Mouse (Mus musculus) heart, embryonic 14.5 days (tissue): ENCODE results near the gene Hadhb. TPM values are rescaled to one million over a fixed set of nuclear protein-coding genes. Genes with fewer than 3 reads are reported as not detected.

Source experiments
- ATAC-seq: fragments of 200-750 bp; cut with Nextera tagmentation; 2 replicates; pipeline ENCODE4 v1.8.0; 2017; ENCODE audit warnings: low read depth, moderate TSS enrichment; ENCODE audit not compliant: insufficient number of reproducible peaks, insufficient read depth, low FRiP score
- H3K27ac ChIP-seq, 2 experiments: fragments of 200-500 bp in 1 of 2; fragments of 300-500 bp in 1 of 2; sonication (generic) in 1 of 2; replicated peaks in 1 of 2; 2 replicates each; pipeline ENCODE4 v1.5.1; 2012 to 2014; ENCODE audit warnings: low read depth in 2 of 2, low read length in 2 of 2, control low read depth in 1 of 2, mild to moderate bottlenecking in 1 of 2, mixed read lengths in 1 of 2; ENCODE audit not compliant: control insufficient read depth in 1 of 2, insufficient read depth in 1 of 2
- H3K27me3 ChIP-seq: fragments of 300-500 bp; sonication (generic); 2 replicates; pipeline ENCODE4 v1.6.1; 2014; ENCODE audit warnings: mild to moderate bottlenecking, low read length, control low read depth; ENCODE audit not compliant: control insufficient read depth, insufficient read depth
- H3K36me3 ChIP-seq: fragments of 300-500 bp; sonication (generic); 2 replicates; pipeline ENCODE4 v1.6.1; 2014; ENCODE audit warnings: mild to moderate bottlenecking, control low read depth, low read length, mixed read lengths; ENCODE audit not compliant: control insufficient read depth, insufficient read depth
- H3K4me1 ChIP-seq, 2 experiments: fragments of 200-500 bp in 1 of 2; fragments of 300-500 bp in 1 of 2; sonication (generic) in 1 of 2; 2 replicates each; pipeline ENCODE4 v1.6.1; 2012 to 2014; ENCODE audit warnings: low read length in 2 of 2, control low read depth in 1 of 2, mixed read lengths in 1 of 2; ENCODE audit not compliant: control insufficient read depth in 2 of 2, insufficient read depth in 2 of 2
- H3K4me2 ChIP-seq: fragments of 300-500 bp; sonication (generic); 2 replicates; pipeline ENCODE4 v1.6.1; 2014; ENCODE audit warnings: mild to moderate bottlenecking, low read length
- H3K4me3 ChIP-seq, 2 experiments: fragments of 200-500 bp in 1 of 2; fragments of 300-500 bp in 1 of 2; sonication (generic) in 1 of 2; 2 replicates each; pipeline ENCODE4 v1.5.1; 2012 to 2014; ENCODE audit warnings: low read length in 2 of 2, mild to moderate bottlenecking in 2 of 2, control low read depth in 1 of 2, low read depth in 1 of 2, moderate library complexity in 1 of 2; ENCODE audit not compliant: control insufficient read depth in 1 of 2, insufficient read depth in 1 of 2
- H3K9ac ChIP-seq: fragments of 300-500 bp; sonication (generic); 2 replicates; pipeline ENCODE4 v1.6.1; 2014; ENCODE audit warnings: mild to moderate bottlenecking, low read length
- H3K9me3 ChIP-seq: fragments of 300-500 bp; sonication (generic); 2 replicates; pipeline ENCODE4 v1.6.1; 2016; ENCODE audit warnings: low read length, control low read depth; ENCODE audit not compliant: control insufficient read depth
- WGBS: fragments of 180-500 bp; shearing (Covaris S2); extraction: QIAGEN DNeasy Blood & Tissue Kit; methylation state at CpG from one replicate; pipeline ENCODE4 v1.1.7; 2014; 5-methylcytosine and 5-hydroxymethylcytosine counted together
- polyA plus RNA-seq: library from polyadenylated mRNA; unstranded; fragments of >200 nt; fragmentation: Nextera tagmentation; extraction: Ambion mirVana; gene quantifications from 2 replicates; pipeline ENCODE4 v1.2.1, GENCODE M21; 2014

Gene Hadhb
- polyA plus RNA-seq, 1 experiment from 2014 or later: 422 TPM

GRCm38 (mm10) chr5:30187687-30188485, 32.8 kb downstream of the Hadhb start:
- WGBS: 85% methylated on average over 12 of the region's 12 CpGs
- H3K4me1 ChIP-seq: no peaks in the 10 kb centered on the region
- H3K4me2 ChIP-seq: no peak overlapping the region
- ATAC-seq: no peak
- H3K36me3 ChIP-seq: peaks cover 72% of the 10 kb centered on the region
- H3K27ac ChIP-seq: no peak overlapping the region
- H3K4me3 ChIP-seq: no peak overlapping the region
- H3K9me3 ChIP-seq: no peaks in the 10 kb centered on the region
- no peak overlapping the region for H3K9ac ChIP-seq
- no peaks in the 10 kb centered on the region for H3K27me3 ChIP-seq

- H3K4me3 ChIP-seq: no peak overlapping the region
- H3K27ac ChIP-seq: no peak overlapping the region
- H3K36me3 ChIP-seq: peaks cover 31% of the 10 kb centered on the region
- no peaks in the 10 kb centered on the region for H3K9me3 ChIP-seq
- 58% methylated on average over 1 of the region's 1 CpGs for WGBS
- no peak overlapping the region for H3K4me2 ChIP-seq
- peaks cover 5 to 7% of the 10 kb centered on the region in 2 experiments; a peak in 3 of 4 replicates for H3K4me1 ChIP-seq
- ATAC-seq: no peak
- H3K9ac ChIP-seq: no peak overlapping the region
- H3K27me3 ChIP-seq: no peaks in the 10 kb centered on the region
Measured at GRCm38 (mm10) chr5:30192452-30192851, 37.4 kb downstream of the Hadhb start.

- H3K9me3 ChIP-seq: no peaks in the 10 kb centered on the region
- 91% methylated on average over 5 of the region's 5 CpGs for WGBS
- H3K4me2 ChIP-seq: no peak overlapping the region
- ATAC-seq: no peak
- no peak overlapping the region for H3K9ac ChIP-seq
- no peak overlapping the region for H3K27ac ChIP-seq
- H3K27me3 ChIP-seq: no peaks in the 10 kb centered on the region
- H3K4me3 ChIP-seq: no peak overlapping the region
- H3K36me3 ChIP-seq: peaks cover 9% of the 10 kb centered on the region
- H3K4me1 ChIP-seq: peaks cover 7 to 8% of the 10 kb centered on the region in 2 experiments; a peak in 3 of 4 replicates
Measured at GRCm38 (mm10) chr5:30195340-30195739, 40.3 kb downstream of the Hadhb start.

GRCm38 (mm10) chr5:30198257-30198656, 43.2 kb downstream of the Hadhb start:
- no peak overlapping the region for H3K27ac ChIP-seq
- H3K27me3 ChIP-seq: no peaks in the 10 kb centered on the region
- H3K36me3 ChIP-seq: no peaks in the 10 kb centered on the region
- no peak for ATAC-seq
- no peak overlapping the region for H3K4me3 ChIP-seq
- H3K4me2 ChIP-seq: no peak overlapping the region
- 62% methylated on average over 7 of the region's 7 CpGs for WGBS
- H3K9me3 ChIP-seq: no peaks in the 10 kb centered on the region
- peaks cover 7 to 8% of the 10 kb centered on the region in 2 experiments; a peak in 3 of 4 replicates for H3K4me1 ChIP-seq
- no peak overlapping the region for H3K9ac ChIP-seq

- Histone ChIP-seq H3K9me3 (no peaks in the 10 kb centered on the region), H3K27me3 (no peaks in the 10 kb centered on the region), H3K4me3 (no peak overlapping the region), H3K9ac (no peak overlapping the region), H3K36me3 (no peaks in the 10 kb centered on the region), H3K4me2 (no peak overlapping the region), H3K27ac (no peak overlapping the region), H3K4me1 (peaks cover 0 to 2% of the 10 kb centered on the region in 2 experiments; a peak in 2 of 4 replicates)
- ATAC-seq: no peak
- 39% methylated on average over 5 of the region's 5 CpGs for WGBS
Measured at GRCm38 (mm10) chr5:30201521-30201920, 46.5 kb downstream of the Hadhb start.

- H3K9ac ChIP-seq: no peak overlapping the region
- H3K36me3 ChIP-seq: no peaks in the 10 kb centered on the region
- no peak overlapping the region for H3K4me3 ChIP-seq
- no peak for ATAC-seq
- no peaks in the 10 kb centered on the region for H3K9me3 ChIP-seq
- H3K4me2 ChIP-seq: no peak overlapping the region
- no peak overlapping the region for H3K27ac ChIP-seq
- 81% methylated on average over 7 of the region's 7 CpGs for WGBS
- peaks cover 0 to 2% of the 10 kb centered on the region in 2 experiments; a peak in 2 of 4 replicates for H3K4me1 ChIP-seq
- no peaks in the 10 kb centered on the region for H3K27me3 ChIP-seq
Measured at GRCm38 (mm10) chr5:30202221-30202620, 47.2 kb downstream of the Hadhb start.

GRCm38 (mm10) chr5:30203216-30203885, 48.3 kb downstream of the Hadhb start:
- Histone ChIP-seq H3K4me2 (no peak overlapping the region), H3K27me3 (no peaks in the 10 kb centered on the region), H3K9ac (no peak overlapping the region), H3K4me1 (no peaks in the 10 kb centered on the region; a peak in 1 of 4 replicates), H3K27ac (no peak overlapping the region), H3K9me3 (no peaks in the 10 kb centered on the region), H3K4me3 (no peak overlapping the region), H3K36me3 (no peaks in the 10 kb centered on the region)
- ATAC-seq: no peak
- WGBS: 67% methylated on average over 10 of the region's 10 CpGs
